Mouse (Mus musculus): ENCODE measurements around the gene Vcl. TPM values are rescaled to one million over a fixed set of nuclear protein-coding genes. Genes with fewer than 3 reads are reported as not detected.

Gene Vcl
- polyA plus RNA-seq, 1 experiment = 28.1 TPM

DNA sequence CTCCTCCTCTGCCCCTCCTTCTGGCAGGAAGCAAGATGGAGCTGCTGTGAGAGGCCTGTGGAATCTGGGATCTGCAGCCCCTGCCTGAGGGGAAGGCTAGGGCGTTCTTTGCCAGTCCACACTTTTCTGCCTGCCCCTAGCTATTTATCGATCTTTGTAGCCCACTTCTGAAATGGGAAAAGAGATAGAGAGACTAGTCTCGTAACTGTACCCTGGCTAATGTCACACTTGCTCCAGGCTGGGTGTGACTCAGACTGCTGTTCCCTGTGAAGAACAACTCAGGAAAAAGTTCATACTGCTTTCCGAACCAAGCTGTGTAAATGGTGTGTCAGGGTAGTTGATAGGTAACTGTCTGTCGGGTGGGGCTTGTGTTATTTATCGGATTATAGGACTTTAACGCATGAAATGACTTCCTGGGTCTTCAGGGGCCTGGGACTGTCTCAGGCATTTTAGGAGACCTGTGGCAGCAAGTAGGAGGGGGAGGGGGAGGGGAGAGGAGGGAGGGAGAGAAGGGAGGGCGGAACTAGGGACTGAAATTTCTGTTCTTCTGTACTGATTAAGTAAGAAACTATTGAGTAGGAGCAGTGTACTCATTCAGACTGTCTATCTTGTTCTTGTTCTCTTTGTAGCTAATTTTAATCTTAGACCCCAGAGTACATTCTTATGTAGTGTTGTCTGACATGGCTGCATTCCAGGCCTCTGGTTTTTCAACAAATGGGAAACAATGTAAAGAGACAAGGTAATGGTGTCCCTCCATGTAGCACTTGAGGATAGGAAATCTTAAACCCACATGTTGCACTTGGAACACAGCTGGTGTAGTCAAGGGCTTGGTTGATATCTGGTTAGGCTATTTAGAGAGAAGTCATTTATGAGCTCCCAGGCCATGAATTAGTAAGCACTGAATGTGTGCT is 1.5 kb downstream of the Vcl start:
- 13% methylated on average over 8 of the region's 8 CpGs for WGBS

DNA sequence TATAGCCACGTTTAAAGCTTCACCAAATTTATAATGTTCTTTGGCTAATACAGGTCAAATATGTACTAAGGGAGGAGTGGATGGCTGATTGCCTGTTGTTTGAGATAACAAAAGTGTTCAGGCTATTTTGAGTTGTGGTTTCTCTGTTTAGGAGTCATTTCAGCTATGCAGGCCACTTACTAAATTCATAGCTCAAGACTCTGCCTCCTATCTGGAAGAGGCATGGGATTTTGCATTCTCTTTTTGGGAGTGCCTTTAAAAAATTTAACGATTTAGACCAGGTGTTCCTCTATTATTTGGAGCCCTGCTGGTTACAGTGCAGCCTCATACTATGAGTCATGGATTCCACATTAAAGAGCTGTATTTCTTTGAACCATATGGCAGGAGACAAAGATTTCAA is 9.2 kb downstream of the Vcl start:
- 3% methylated on average over 2 of the region's 2 CpGs for WGBS
- DNase-seq (ENCODE audit: low read depth, low spot score) = no peak

More for the DNA sequence above, 1.5 kb downstream of the Vcl start:
- no peak for DNase-seq (ENCODE audit: low read depth, low spot score)

DNA sequence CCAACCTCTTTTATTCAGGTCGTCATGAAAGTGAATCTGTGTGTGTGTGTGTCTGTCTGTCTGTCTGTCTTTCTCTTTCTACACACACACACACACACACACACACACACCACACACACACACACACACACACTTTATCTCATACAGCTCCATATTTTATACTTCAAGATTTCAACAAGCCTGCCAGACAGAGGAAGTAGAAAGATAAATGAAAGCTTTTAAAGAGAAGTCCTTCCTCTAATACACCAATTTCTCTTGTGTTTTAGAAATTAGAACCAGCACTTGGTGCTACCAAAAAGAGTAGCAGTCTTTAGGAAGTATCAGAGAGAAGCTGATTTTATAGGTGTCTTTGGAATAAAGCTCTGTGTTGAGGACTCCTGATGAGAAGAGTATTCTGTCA is 9.7 kb downstream of the Vcl start:
- WGBS = 6% methylated on average over 1 of the region's 1 CpGs

DNA sequence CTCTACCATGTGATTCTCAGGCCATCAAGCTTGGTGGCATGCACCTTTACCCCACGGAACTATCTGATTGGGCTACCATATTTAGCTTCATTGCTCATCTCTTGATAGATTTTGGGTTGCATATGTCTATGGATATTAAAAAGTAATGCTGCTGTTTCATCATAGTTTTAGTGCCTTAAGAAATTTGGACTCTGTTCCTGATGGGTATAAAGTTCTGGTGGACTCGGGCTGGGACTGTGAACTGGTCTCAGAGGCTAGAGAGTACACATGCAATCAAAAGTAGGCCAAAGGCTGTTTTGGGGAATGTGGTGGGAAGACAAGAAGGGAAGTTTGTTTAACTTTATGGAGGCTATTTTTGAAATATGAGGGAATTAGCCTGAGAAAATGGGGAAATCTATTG is 16.1 kb downstream of the Vcl start:
- DNase-seq (ENCODE audit: low read depth, low spot score) = no peak
- 55% methylated on average over 2 of the region's 2 CpGs for WGBS

More for the DNA sequence above, 9.7 kb downstream of the Vcl start:
- no peak for DNase-seq (ENCODE audit: low read depth, low spot score)

DNA sequence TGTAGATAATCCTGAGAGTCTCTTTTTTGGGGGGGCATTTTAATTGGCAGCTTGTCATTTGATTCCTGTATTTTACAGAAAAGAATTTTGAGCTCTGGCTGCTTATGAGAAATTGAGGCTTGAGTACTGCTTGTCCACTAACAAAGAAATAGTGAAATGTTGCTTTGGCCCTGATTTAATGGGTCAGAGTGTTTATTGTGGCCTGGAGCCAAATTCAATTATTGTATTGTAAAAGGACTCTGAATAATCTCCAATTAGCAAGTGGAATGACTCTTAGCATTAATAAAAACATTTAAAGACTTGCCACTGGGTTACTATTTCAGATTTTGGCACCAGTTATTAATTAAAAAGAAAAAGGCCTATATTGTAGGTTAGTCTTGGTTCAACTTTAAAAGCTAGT is 26.8 kb downstream of the Vcl start:
- DNase-seq (ENCODE audit: low read depth, low spot score) = no peak

DNA sequence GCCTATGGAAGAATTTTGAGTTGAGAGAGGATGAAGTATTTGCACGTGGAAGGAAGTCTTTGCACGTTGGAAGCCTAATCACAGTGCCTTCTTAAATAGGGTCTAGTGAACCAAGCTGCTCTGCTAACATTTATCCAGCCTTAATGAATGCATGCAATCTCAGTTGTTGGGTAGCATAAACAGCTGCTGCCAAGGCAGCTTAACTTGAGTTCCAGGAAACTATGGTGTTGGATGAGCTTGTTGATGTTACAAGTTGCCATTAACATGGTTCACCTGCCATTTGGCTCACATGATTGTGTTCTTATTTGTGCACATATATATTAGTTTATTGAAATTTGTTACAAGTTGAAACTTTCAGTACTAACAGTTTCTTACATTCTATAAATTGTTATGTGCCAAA is 29.8 kb downstream of the Vcl start:
- no peak for DNase-seq (ENCODE audit: low read depth, low spot score)
- WGBS = 60% methylated on average over 2 of the region's 2 CpGs

DNA sequence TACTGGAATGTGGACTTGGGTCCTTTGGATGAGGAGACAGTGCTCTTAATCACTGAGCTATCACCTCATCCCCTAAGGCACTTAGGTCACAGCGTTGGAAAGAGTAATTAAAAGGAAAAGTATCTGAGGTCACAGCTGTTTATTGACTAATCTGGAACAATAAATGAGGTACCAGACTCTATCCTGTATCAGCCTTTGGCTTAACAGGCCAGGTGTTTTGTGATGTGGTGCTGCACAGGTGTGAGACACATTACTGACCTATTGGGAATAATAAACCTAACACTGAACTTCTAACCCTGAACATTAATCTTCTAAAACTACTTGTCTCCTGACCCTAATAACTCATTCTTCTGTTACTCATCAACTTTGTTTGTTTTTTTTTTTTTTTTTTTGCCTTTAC is 33.3 kb downstream of the Vcl start:
- WGBS = 18% methylated on average over 1 of the region's 1 CpGs
- no peak for DNase-seq (ENCODE audit: low read depth, low spot score)

DNA sequence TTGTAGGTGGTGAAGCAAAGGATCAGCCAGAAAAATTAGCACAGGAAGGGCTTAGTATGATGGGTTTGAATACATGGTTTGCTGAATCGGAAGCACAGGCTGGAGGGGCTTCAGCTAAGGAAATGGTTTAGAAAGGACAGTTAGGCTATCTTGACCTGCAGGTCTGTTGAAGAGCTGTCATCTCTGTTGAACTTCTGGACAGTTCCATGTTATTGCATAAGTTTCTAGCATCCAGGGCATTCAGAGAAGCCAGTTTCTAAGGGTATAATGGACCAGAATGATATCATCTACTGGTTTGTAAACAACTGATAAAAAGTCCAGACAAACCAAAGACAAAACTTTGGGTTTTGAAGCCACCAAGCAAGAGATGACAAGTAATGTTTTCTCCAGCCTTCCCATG is 33.7 kb downstream of the Vcl start:
- WGBS = 93% methylated on average over 1 of the region's 1 CpGs
- DNase-seq (ENCODE audit: low read depth, low spot score) = no peak

DNA sequence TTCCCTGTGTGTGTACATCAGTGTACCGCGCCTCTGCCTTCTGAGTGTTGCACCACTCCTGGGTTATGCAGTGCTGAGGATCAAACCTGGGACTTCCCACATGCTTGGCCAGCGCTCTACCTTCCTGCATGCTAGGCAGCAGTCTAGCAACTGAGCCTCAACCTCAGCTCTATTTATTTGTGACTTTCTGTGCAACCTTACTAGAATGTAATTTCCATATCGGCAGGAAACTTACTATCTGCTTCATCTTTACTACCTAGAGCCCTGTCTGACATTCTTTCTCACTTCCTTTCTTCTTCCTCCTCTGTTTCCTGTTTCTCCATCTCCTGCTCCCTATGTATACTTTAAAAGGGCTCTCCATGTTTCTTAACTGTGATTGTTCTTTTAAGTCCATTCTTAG is 34.7 kb downstream of the Vcl start:
- 82% methylated on average over 4 of the region's 4 CpGs for WGBS

DNA sequence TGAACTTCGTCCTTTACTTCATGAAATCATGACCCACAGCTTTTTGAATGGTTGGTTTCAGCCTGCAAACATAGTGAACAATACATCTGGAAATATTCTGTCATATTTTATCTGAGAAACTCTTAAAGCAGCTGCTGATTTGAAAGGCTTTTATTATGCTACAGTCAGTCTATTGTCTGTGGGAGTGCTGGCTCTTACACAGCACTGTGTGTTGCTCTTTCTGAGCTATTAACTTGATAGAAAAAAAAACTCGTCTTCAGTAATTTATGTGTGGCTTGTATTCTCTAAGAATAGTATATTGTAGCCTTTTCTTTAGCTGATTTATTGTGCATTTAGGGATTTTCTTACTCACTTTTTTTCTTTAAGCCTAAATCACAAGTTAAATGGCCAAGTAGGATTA is 35.1 kb downstream of the Vcl start:
- DNase-seq (ENCODE audit: low read depth, low spot score) = no peak
- WGBS = 52% methylated on average over 2 of the region's 2 CpGs

More for the DNA sequence above, 34.7 kb downstream of the Vcl start:
- DNase-seq (ENCODE audit: low read depth, low spot score) = no peak

DNA sequence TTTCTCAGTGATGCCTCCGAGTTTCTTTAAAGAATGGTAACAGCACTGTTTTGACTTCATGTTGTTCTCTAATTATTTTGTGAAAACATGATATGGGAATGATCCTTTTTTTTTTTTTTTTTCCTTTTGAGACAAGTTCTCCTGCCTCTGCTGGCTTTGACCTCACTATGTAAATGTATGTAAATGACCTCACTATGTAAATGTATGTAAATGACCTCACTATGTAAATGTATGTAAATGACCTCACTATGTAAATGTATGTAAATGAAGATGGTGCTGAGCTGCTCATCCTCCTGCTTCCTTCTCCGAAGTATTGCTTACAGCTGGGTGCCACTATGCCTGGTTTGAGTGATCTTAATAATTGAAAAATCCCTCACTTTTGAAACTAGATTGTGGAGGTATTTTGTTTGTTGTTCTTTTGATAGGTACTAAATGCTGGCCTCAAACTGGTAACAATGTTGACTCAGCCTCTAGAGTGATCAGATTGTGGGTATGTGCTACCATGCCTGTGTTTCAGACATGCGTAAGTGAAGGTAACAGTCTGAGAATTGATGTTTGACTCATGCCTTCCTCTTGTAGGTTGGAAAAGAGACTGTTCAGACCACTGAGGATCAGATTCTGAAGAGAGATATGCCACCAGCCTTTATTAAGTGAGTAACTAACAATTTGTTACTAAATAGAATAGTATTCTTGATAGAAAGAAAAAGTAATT is 37.9 kb downstream of the Vcl start:
- 90% methylated on average over 3 of the region's 3 CpGs for WGBS
- DNase-seq (ENCODE audit: low read depth, low spot score) = no peak

DNA sequence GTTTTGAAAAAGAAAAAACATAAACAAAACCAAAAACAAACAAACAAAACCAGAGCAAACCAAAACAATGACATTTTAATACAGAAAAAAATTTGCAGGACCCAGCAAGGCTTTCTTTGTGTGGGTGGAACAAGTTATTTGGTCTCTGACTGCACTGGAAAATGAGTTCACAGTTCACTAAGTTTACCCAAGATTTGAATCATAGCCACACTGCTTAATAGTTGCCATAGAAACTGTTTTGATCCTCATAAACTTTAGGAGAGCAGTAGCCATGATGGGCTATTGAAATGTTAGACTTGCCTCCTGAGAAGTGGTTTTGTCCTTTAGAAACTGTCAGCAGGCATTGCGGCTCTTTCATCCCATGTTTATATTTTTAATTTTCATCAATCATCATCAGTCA is 39.9 kb downstream of the Vcl start:
- 82% methylated on average over 1 of the region's 1 CpGs for WGBS
- DNase-seq (ENCODE audit: low read depth, low spot score) = no peak

DNA sequence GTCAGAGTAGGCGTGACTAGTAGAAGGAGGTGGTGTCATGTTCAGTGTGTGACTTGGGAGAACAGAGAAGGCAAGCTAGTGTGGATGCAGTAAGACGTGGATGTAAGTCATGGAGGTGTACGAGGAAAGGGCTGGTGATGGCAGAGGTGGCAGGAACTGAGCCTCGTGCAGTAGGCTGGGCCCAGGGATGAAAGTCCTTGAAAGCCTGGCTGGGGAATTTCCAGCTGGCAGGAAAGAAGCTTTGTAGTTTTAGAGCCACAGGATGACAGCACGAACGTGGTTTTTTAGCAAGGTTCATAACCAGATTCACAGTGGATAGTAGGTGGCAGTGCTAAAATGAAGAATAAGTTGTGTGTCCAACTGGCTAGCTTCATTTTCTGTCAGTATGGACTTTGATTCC is 41.2 kb downstream of the Vcl start:
- WGBS = 16% methylated on average over 6 of the region's 6 CpGs
- DNase-seq (ENCODE audit: low read depth, low spot score) = no peak

DNA sequence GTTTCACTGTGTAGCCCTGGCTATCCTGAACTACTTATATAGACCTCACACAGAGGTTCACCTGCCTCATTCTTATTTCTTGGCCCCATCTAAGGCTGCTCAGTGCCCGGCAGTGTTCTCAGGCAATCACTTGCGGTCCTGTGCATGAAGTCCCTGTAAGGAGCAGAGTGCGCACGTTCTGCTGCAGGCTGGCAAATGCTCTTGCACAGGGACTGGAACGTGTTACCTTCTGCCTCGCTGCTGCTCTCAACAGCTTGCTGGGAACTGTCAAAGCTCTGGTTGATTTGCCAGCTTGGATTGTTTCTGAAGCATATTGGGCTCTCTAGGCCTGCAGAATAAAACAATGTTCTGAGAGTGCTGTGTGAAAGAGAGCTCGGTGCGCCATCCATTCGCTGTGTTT is 41.7 kb downstream of the Vcl start:
- no peak for DNase-seq (ENCODE audit: low read depth, low spot score)
- WGBS = 89% methylated on average over 9 of the region's 9 CpGs

DNA sequence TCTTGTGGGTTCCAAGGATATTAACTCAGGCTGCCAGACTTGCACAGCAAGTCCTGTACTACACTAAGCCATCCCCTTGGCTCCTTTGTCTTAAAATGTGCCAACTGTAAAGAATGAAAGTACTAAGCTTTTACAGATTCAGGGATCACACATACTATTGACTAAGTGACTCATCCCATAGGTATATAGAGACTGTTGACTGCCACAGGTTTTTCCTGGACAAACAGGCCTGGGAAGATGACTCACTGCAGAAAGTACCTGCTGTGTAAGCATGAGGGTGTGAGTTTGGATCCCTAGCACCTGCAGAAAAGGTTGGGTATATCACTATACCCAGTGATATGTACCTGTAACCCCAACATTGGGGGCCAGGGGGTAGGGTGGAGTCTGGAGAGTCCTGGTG is 44.6 kb downstream of the Vcl start:
- peak; percentile 56 for DNase-seq (ENCODE audit: low read depth, low spot score)

DNA sequence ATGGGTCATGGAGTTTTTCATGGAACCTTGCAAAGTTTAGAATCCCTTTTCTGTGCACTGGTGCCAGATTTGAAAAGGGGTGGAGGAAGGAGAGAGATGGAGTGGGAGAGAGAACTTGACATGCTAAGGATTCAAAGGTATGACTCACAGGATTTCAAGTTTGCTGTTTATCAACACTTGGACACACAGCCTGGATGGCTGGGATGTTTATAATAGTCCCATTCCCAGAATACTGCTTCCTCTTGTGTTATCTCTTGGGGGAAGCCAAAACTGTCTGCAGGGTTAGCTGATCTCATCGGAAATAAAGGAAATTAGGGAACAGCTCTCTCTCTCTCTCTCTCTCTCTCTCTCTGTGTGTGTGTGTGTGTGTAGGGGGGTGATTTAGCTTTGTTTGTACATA is 47.5 kb downstream of the Vcl start:
- WGBS = 48% methylated on average over 1 of the region's 1 CpGs
- no peak for DNase-seq (ENCODE audit: low read depth, low spot score)

DNA sequence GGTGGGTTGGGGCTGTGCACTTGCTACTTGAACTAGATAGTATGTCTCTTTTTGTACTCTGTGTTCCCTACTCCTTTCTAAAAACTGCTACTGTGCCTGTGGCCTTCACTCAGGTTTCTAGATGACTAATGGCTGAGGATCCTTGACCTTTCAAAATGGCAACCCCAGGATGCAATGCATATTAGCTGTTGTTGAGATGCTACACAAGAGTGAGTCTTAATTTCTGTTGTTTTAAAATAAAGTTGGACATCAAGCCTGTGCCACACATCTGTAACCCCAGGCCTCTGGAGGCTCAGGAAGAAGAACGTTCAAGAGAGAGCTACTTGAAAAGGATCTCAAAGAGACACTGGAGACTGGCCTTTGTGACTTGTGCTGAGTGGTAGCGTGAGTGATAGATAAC is 48.5 kb downstream of the Vcl start:
- 81% methylated on average over 2 of the region's 2 CpGs for WGBS
- no peak for DNase-seq (ENCODE audit: low read depth, low spot score)

DNA sequence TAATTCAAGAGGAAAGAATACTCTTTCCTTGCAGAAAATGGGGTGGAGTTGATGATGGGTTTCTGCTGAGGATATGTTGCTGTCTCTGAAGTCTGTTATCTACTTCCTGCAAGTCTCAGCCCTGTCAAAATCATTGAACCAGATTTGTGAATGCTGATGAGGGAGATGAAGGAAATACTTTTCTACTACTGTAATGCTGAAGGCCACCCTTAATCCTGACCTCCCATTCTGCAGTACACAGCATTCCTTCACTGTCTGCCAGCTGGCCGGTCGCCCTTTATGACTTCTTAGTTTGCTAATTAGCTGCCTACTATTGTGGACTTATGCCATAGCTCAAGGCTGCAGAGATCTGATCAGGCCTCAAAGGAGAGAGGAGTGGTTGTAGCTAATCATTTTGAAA is 54.6 kb downstream of the Vcl start:
- WGBS = 43% methylated on average over 2 of the region's 2 CpGs

DNA sequence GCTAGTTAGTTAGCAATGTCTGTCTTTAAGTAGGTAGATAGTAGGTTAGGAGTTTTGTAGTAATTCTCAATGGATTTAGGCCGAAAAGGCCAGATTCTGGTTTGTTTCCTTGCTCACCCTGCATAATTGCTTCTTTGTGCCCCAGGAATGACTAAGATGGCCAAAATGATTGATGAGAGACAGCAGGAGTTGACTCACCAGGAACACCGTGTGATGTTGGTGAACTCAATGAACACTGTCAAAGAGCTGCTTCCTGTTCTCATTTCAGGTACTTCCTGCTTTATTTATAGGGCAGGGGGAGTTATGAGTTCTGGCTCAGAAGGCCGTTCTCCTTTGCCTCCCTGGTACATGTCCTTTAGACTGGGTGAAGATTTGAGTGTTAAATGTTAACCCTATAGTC is 56.3 kb downstream of the Vcl start:
- no peak for DNase-seq (ENCODE audit: low read depth, low spot score)
- 44% methylated on average over 3 of the region's 3 CpGs for WGBS

More for the DNA sequence above, 54.6 kb downstream of the Vcl start:
- no peak for DNase-seq (ENCODE audit: low read depth, low spot score)

DNA sequence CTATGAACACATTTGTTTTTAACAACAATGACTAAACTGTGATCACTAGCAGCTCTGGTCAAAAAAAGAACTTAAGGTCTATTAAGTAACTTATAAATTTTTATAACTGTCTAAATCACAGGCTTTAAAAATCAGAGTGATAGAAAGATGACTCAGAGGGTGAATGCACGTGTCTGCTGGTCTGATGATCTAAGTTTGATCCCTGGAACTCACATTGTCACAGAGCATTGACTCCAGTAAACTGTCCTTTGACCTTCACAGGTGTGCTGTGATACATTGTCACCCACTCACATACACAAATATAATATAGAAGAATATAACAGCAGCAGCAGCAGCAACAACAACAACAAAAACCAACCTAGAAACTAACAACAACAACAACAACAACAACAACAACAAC is 62.3 kb downstream of the Vcl start:
- 47% methylated on average over 1 of the region's 1 CpGs for WGBS
- no peak for DNase-seq (ENCODE audit: low read depth, low spot score)

DNA sequence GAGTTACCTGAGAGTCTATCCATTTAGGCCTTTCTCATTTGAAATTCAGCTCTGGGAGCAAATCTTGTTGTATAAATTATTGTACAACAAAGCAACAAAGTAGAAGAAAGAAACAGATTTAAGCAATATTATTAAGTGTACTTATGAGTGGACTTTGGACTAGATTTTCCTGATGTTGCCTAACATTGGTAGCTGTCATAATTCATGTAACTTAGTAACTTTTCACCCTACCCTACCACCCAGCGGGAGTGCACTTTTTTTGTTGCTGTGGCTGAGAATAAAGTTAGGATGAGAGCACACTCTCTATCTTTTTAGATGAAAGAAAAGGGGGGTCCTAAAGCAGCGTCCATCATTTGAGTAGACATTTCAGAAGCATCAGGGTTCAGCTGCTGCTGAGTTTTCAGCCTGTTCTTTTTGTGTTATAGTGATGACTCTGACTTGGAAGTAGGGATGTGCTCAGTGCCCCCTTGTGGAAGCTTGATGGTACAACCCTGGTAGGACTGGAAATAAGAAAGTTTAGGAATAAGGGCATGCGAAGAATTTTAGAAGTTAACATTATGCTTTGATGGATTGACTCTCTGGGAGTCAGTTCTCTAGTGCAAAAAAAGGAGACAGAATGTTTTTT is 64.0 kb downstream of the Vcl start:
- 44% methylated on average over 3 of the region's 3 CpGs for WGBS
- peak; percentile 36 for DNase-seq (ENCODE audit: low read depth, low spot score)

Data from large intestine, adult 2 months (tissue).